Mouse (Mus musculus) layer of hippocampus, postnatal 25 days (tissue): ENCODE data around the gene Ror2. TPM values are rescaled to one million over a fixed set of nuclear protein-coding genes. Genes with fewer than 3 reads are reported as not detected.

ENCODE experiments used
- DNase-seq, 2 experiments: peaks; one replicate each; pipeline ENCODE4 v3.0.0; 2022; ENCODE audit warnings: mixed read lengths in 2 of 2, low spot score in 1 of 2; ENCODE audit errors: extremely low spot score in 1 of 2
- total RNA-seq, 2 experiments: library from RNA; stranded (reverse); gene quantifications; 2 replicates each; pipeline ENCODE4 v1.2.3; 2021

The Ror2 gene
- total RNA-seq, 2 experiments from 2014 or later = 0.86 to 1.1 TPM

GRCm38 (mm10) chr13:53199262-53199661 is 86.7 kb downstream of the Ror2 start:
- DNase-seq = no peak

GRCm38 (mm10) chr13:53196690-53197089 is 89.2 kb downstream of the Ror2 start:
- no peak for DNase-seq

DNA sequence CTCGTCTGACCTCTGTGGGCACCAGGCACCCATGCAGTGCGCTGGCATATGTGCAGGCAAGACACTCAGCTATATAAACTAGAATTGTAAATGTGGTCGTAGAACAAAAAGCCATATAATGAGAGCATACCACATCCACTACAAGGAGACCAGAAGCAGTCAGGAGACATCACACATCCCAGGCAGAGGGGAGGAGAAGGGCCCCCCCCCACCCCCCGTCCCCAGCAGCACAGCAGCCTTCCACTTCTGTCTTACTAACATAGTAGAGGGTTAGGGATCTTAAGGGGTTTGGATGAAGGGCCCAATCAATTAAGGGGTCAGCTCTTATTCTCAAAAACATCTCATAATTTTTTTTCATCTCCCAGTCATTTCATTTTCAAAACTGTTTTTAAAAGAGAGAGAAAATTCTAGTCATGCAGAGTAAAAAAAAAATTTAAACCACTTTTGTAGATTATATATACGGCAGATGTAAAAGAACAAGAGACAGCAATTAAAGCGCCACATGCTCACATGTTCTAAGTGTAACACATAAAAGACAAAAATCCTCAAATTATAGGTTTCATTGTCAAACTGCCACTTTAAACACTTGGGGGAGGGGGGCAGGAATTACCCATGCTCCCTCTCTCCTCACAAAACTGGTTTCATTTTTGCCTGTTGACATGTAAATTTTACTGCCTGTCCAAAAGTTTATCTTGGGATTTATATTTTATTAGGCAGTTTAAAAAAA is 89.8 kb downstream of the Ror2 start:
- no peak for DNase-seq

DNA sequence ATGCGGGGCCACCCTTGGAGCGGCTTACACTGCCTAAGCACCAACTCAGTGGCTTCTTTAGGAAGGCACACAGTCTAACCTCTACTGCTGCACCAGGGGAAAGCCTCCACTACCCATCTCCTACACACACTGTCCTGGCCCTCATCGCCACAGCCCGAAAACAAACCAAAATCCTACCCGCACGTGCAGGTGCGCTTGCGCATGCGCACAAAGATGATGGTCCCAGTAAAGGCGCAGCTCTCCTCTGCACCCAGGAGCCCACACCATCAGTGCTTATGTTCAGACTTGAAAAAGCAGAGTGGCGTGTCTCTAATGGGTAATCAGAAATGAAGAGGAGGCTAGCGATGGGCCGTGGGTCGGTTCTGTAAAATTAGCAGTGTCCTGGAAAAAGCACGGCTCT is 91.6 kb downstream of the Ror2 start:
- no peak for DNase-seq

GRCm38 (mm10) chr13:53193713-53194112 is 92.2 kb downstream of the Ror2 start:
- no peak for DNase-seq

GRCm38 (mm10) chr13:53192286-53192685 is 93.6 kb downstream of the Ror2 start:
- DNase-seq = no peak

DNA sequence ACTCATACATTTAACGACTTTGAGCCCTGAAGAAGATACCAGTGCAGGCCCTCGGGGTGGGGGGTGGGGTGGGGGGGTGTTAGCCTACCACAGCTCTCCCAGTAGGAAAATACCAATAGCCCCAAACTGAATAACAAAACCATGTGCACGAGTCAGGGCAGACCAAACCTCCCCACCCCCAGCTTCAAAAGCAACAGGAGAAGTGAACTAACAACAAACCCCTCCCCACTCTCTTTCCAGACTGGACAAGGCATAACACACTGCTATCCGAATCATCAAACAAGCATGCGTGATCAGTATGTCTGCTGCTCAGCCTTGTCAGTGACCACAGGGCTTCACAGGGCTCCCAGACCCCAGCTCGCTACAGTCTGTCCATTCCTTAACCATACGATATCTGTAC is 94.3 kb downstream of the Ror2 start:
- DNase-seq = no peak

GRCm38 (mm10) chr13:53188935-53189334 is 97.0 kb downstream of the Ror2 start:
- no peak for DNase-seq

- no peak for DNase-seq
Measured at GRCm38 (mm10) chr13:53184858-53185257, 101.1 kb downstream of the Ror2 start.

- DNase-seq = no peak
Measured at GRCm38 (mm10) chr13:53184149-53184548, 101.8 kb downstream of the Ror2 start.

- no peak for DNase-seq
Measured at GRCm38 (mm10) chr13:53183161-53183577, 102.8 kb downstream of the Ror2 start.

GRCm38 (mm10) chr13:53178594-53178993 is 107.3 kb downstream of the Ror2 start:
- no peak for DNase-seq

DNA sequence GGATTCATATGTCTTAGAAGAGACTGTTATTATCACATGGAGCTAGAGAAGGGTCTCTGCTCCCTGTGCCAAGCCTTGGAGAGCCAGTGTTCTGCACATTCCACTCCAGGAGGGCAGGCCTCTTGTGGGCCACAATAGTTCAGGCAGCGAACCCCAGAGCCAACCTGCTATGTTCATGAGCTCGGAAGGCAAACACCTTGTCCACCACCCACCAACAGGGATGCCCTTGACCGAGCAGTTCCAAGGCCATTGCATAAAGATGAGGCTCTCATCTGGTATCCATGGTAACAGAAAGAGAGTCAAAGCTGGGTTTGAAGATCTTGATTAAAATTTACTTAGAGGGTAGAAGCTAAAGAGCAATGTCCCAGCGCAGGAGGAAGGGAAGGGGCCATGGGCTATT is 107.8 kb downstream of the Ror2 start:
- DNase-seq = no peak

- DNase-seq = no peak
Measured at GRCm38 (mm10) chr13:53177424-53177718, 108.6 kb downstream of the Ror2 start.

- no peak for DNase-seq
Measured at GRCm38 (mm10) chr13:53176695-53177423, 109.1 kb downstream of the Ror2 start.

GRCm38 (mm10) chr13:53175041-53175440 is 110.9 kb downstream of the Ror2 start:
- DNase-seq = no peak

GRCm38 (mm10) chr13:53163671-53164070 is 122.3 kb downstream of the Ror2 start:
- DNase-seq = no peak

DNA sequence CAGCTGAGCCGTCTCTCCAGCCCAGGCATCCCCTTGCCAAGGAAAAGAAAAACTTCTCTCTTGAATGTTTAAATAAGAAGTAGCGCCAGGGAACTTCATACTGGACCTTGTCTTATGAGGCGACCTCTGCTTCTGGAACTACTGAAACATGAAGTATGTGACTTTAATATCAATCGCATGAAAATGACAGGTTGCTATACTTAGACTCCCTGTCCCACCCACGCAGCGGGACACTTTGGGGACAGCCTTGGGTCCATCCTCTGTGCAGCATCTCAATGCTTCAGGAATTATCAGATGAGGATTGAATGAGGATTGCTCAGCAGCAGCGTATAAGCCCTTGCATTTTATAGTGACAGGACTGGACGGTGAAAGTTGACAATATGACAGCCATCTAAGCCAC is 122.9 kb downstream of the Ror2 start:
- no peak for DNase-seq

DNA sequence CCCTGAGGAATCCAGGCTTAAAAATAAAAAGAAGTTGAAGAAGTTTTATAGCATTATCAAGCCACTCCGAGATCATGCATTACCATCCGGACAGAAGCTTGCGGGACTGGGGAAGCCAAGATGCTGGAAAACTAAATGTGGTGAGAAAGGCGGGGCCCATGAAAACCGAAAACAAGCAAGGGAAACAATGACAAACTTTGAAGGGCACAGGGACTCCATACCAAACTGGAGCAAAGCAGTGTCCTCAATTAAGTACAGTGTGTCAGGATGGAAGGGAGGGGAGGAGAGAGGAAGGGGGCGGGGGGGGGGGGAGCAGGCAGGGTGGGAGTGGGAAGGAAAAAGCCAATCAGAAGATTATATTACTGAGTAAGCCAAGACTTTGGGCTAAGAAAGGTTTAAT is 126.4 kb downstream of the Ror2 start:
- DNase-seq = no peak

DNA sequence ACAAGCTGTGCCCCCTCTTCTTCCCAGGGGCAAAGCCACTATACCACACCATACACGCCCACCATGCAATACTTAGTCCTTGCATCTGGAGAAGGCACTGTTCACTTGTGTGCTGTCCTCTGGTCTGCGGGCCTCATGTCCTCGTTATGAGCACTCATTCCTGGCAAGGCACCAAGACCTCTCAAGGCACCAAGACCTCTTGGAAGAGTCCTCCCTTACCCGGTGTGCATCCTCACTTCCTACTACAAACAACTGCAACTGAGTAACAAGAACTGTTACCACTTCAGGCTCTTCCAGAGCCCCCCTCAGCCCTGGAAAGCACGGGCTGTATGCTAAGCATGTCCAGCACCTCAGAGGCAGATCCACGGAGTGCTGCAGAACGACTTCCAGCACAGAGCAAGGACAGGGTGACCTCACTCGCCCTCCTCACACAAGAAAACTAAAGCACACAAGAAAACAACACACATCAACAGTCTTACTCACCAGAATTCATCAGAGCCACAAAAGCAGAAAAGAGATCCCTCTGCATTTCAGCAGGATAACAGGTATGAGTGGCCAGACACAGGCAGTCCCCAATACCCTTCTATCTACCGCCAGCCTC is 127.4 kb downstream of the Ror2 start:
- DNase-seq = no peak

GRCm38 (mm10) chr13:53156911-53157310 is 129.0 kb downstream of the Ror2 start:
- DNase-seq = no peak

DNA sequence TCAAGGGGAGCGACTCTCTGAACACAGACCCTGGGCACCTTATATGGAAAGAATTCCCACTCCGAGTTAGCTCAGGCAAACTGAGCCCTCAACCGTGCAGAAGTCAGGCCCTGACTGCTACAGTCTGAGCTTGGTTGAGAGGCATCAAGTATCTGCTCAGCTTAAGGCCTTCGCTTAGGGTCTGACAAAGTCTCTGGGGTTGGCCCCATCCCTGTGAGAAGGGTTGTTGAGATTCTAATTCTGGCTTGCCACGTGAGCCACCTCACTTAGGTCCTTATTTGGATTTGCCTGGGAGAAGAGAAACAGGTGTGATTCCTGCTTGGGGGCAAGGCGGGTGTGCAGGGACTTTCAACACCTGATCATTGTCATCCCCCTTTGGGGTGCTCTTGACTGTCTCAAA is 129.6 kb downstream of the Ror2 start:
- DNase-seq = no peak
